Mouse (Mus musculus): ENCODE data around the gene Ttc27. TPM values are rescaled to one million over a fixed set of nuclear protein-coding genes. Genes with fewer than 3 reads are reported as not detected.

Gene Ttc27
- polyA plus RNA-seq, 1 experiment: 10.5 TPM

- TF ChIP-seq POLR2A (IDR thresholded peaks at IDR 0.05; ENCODE audit: control insufficient read depth, low read depth, low read length) (no peak), CTCF (IDR thresholded peaks at IDR 0.05; ENCODE audit: control insufficient read depth, insufficient read depth, insufficient replicate concordance, low read depth, low read length) (no peak)
- Histone ChIP-seq H3K4me3 (ENCODE audit: control insufficient read depth, low read depth, low read length) (no peak overlapping the region), H3K4me1 (ENCODE audit: control insufficient read depth, insufficient read depth, low read length) (no peaks in the 10 kb centered on the region), H3K27ac (ENCODE audit: control insufficient read depth, insufficient read depth, low read depth, low read length) (no peak overlapping the region), H3K27me3 (ENCODE audit: control insufficient read depth, insufficient read depth, low read length) (no peaks in the 10 kb centered on the region), H3K36me3 (ENCODE audit: control insufficient read depth, insufficient read depth, low read length) (peaks cover 1% of the 10 kb centered on the region; the same call in 1 of the 2 replicates)
Observed at GRCm38 (mm10) chr17:74802765-74803164, 85.2 kb downstream of the Ttc27 start.

DNA sequence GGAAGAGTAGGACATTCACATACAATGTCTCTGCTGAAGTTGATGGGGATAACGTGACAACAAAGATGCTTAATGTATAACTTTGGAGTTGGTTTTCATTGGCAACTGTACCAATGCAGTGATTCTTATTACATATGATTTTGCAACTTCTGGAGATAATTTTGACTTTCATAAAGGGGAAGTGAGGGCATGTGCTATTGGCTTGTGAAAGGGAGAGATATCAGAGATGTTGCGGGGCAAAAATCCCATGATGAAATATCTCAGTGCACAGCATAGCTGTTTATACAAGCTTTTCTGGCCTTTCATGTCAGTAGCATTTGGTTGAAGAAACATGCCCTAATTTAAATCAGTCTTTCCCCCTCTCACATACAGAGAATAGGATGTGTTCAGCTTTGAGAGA, 86.3 kb downstream of the Ttc27 start:
- H3K4me3 ChIP-seq (ENCODE audit: control insufficient read depth, low read depth, low read length): no peak overlapping the region
- H3K27ac ChIP-seq (ENCODE audit: control insufficient read depth, insufficient read depth, low read depth, low read length): no peak overlapping the region
- H3K36me3 ChIP-seq (ENCODE audit: control insufficient read depth, insufficient read depth, low read length): peaks cover 1% of the 10 kb centered on the region; the same call in 1 of the 2 replicates
- no peaks in the 10 kb centered on the region for H3K4me1 ChIP-seq (ENCODE audit: control insufficient read depth, insufficient read depth, low read length)
- no peak for TF ChIP-seq POLR2A (IDR thresholded peaks at IDR 0.05; ENCODE audit: control insufficient read depth, low read depth, low read length)
- TF ChIP-seq CTCF (IDR thresholded peaks at IDR 0.05; ENCODE audit: control insufficient read depth, insufficient read depth, insufficient replicate concordance, low read depth, low read length): no peak
- no peaks in the 10 kb centered on the region for H3K27me3 ChIP-seq (ENCODE audit: control insufficient read depth, insufficient read depth, low read length)

DNA sequence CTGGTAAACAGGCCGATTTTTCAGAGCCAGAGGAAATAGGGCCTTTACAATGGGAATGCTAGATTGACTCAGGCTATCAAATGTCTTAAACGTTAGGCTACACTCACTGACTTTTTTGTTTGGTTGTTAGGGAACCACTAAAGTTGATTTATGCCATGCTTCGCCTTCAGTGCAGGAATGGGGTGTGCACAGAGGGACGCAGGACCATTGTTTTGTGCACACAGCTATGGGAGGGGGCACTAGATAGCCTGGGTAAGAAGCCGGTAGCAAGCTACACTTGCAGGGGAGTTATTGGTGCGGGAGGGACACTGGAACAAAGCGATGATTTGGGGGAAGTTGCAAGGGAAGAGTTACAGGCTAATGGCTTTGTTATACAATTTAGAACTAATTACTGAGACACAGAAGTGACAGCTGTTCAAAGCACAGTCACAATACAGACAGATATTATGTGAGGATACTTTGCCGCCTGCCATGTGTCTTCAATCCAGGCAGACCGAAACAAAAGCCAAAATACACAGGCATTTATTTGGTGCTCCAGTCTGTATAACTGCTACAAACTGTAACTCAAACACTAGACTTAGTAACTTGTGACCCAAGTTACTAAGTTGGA, 86.9 kb downstream of the Ttc27 start:
- H3K27ac ChIP-seq (ENCODE audit: control insufficient read depth, insufficient read depth, low read depth, low read length): no peak overlapping the region
- H3K4me1 ChIP-seq (ENCODE audit: control insufficient read depth, insufficient read depth, low read length): no peaks in the 10 kb centered on the region
- H3K27me3 ChIP-seq (ENCODE audit: control insufficient read depth, insufficient read depth, low read length): no peaks in the 10 kb centered on the region
- no peak for TF ChIP-seq CTCF (IDR thresholded peaks at IDR 0.05; ENCODE audit: control insufficient read depth, insufficient read depth, insufficient replicate concordance, low read depth, low read length)
- TF ChIP-seq POLR2A (IDR thresholded peaks at IDR 0.05; ENCODE audit: control insufficient read depth, low read depth, low read length): no peak
- no peaks in the 10 kb centered on the region for H3K36me3 ChIP-seq (ENCODE audit: control insufficient read depth, insufficient read depth, low read length)
- no peak overlapping the region for H3K4me3 ChIP-seq (ENCODE audit: control insufficient read depth, low read depth, low read length)

DNA sequence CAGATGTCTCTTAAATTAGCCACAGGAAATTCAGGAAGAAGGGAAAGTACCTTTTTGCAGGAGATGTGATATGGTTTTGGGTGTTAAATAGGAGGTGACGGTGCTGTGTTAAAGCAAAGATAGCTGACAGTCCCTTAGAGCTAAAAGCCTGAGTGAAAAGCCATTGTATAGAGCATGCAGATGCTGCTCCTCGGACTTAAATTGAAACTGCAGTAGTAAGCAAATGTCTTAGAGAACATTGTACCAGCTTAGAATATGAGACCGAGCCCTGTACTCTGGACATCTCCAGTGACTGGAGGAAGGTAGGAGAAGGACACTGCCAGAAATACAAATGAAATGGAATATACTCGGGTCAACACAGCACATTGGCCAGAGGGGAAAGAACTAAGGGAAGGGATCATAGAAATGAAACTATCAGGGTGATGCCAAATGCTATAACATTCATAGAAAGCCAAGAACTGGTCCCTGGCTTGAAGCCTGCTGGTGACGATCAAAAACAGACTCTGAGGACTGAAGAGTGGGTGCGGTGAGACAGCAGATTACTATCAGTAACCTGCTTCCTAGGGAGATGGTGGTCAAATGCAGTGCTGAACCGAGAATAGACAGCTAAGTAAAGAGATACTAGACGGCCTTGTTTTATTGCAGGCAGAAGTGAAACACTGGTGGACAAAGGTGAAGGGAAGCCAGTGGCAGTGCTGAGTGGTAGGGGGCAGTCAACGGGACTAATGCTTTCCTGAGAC, 90.1 kb downstream of the Ttc27 start:
- Histone ChIP-seq H3K36me3 (ENCODE audit: control insufficient read depth, insufficient read depth, low read length) (no peaks in the 10 kb centered on the region), H3K4me3 (ENCODE audit: control insufficient read depth, low read depth, low read length) (no peak overlapping the region), H3K27me3 (ENCODE audit: control insufficient read depth, insufficient read depth, low read length) (no peaks in the 10 kb centered on the region), H3K27ac (ENCODE audit: control insufficient read depth, insufficient read depth, low read depth, low read length) (no peak overlapping the region), H3K4me1 (ENCODE audit: control insufficient read depth, insufficient read depth, low read length) (no peaks in the 10 kb centered on the region)
- TF ChIP-seq CTCF (IDR thresholded peaks at IDR 0.05; ENCODE audit: control insufficient read depth, insufficient read depth, insufficient replicate concordance, low read depth, low read length): no peak
- TF ChIP-seq POLR2A (IDR thresholded peaks at IDR 0.05; ENCODE audit: control insufficient read depth, low read depth, low read length): no peak

- TF ChIP-seq CTCF (IDR thresholded peaks at IDR 0.05; ENCODE audit: control insufficient read depth, insufficient read depth, insufficient replicate concordance, low read depth, low read length) (no peak), POLR2A (IDR thresholded peaks at IDR 0.05; ENCODE audit: control insufficient read depth, low read depth, low read length) (no peak)
- H3K27ac ChIP-seq (ENCODE audit: control insufficient read depth, insufficient read depth, low read depth, low read length): no peak overlapping the region
- H3K27me3 ChIP-seq (ENCODE audit: control insufficient read depth, insufficient read depth, low read length): no peaks in the 10 kb centered on the region
Observed at GRCm38 (mm10) chr17:74808330-74808729, 90.8 kb downstream of the Ttc27 start.

GRCm38 (mm10) chr17:74808901-74809300, 91.4 kb downstream of the Ttc27 start:
- no peak for TF ChIP-seq POLR2A (IDR thresholded peaks at IDR 0.05; ENCODE audit: control insufficient read depth, low read depth, low read length)
- TF ChIP-seq CTCF (IDR thresholded peaks at IDR 0.05; ENCODE audit: control insufficient read depth, insufficient read depth, insufficient replicate concordance, low read depth, low read length): no peak
- Histone ChIP-seq H3K27ac (ENCODE audit: control insufficient read depth, insufficient read depth, low read depth, low read length) (no peak overlapping the region), H3K36me3 (ENCODE audit: control insufficient read depth, insufficient read depth, low read length) (no peaks in the 10 kb centered on the region), H3K4me3 (ENCODE audit: control insufficient read depth, low read depth, low read length) (no peak overlapping the region), H3K27me3 (ENCODE audit: control insufficient read depth, insufficient read depth, low read length) (no peaks in the 10 kb centered on the region), H3K4me1 (ENCODE audit: control insufficient read depth, insufficient read depth, low read length) (no peaks in the 10 kb centered on the region)

More at GRCm38 (mm10) chr17:74808330-74808729, 90.8 kb downstream of the Ttc27 start:
- H3K4me1 ChIP-seq (ENCODE audit: control insufficient read depth, insufficient read depth, low read length): no peaks in the 10 kb centered on the region
- no peak overlapping the region for H3K4me3 ChIP-seq (ENCODE audit: control insufficient read depth, low read depth, low read length)
- no peaks in the 10 kb centered on the region for H3K36me3 ChIP-seq (ENCODE audit: control insufficient read depth, insufficient read depth, low read length)

GRCm38 (mm10) chr17:74810892-74811625, 93.5 kb downstream of the Ttc27 start:
- Histone ChIP-seq H3K27me3 (ENCODE audit: control insufficient read depth, insufficient read depth, low read length) (no peaks in the 10 kb centered on the region), H3K4me1 (ENCODE audit: control insufficient read depth, insufficient read depth, low read length) (no peaks in the 10 kb centered on the region), H3K27ac (ENCODE audit: control insufficient read depth, insufficient read depth, low read depth, low read length) (no peak overlapping the region), H3K4me3 (ENCODE audit: control insufficient read depth, low read depth, low read length) (no peak overlapping the region), H3K36me3 (ENCODE audit: control insufficient read depth, insufficient read depth, low read length) (no peaks in the 10 kb centered on the region)
- TF ChIP-seq POLR2A (IDR thresholded peaks at IDR 0.05; ENCODE audit: control insufficient read depth, low read depth, low read length): no peak
- no peak for TF ChIP-seq CTCF (IDR thresholded peaks at IDR 0.05; ENCODE audit: control insufficient read depth, insufficient read depth, insufficient replicate concordance, low read depth, low read length)

Measured in testis, adult 2 months (tissue).